Mouse (Mus musculus): ENCODE measurements around the gene Trpm7. TPM values are rescaled to one million over a fixed set of nuclear protein-coding genes. Genes with fewer than 3 reads are reported as not detected.
A peak's percentile ranks its signal among the peaks of the same experiment; 100 is the strongest.

The Trpm7 gene
- total RNA-seq (2012; rRNA removed): 22.3 and 27.4 TPM in 2 replicates
- polyA plus RNA-seq (2012; ENCODE audit: insufficient read depth in 1 of 2, insufficient read length in 2 of 2, low read depth in 1 of 2, low replicate concordance in 2 of 2, missing spikeins in 1 of 2): 10 to 100 TPM in 1 of 2 experiments, not detected in 1; 23.1 TPM

GRCm38 (mm10) chr2:126875871-126876796, at the start of gene Trpm7:
TSS of gene Trpm7 (minus strand) at chr2:126876230.
- peak within 1 kb of the TSS; percentile 80 to 92 for H3K4me3 ChIP-seq (ENCODE audit: control insufficient read depth in 1 of 2, insufficient read depth in 1 of 2, low read depth in 2 of 2, low read length in 2 of 2)
- H3K36me3 ChIP-seq (ENCODE audit: control insufficient read depth in 1 of 2, insufficient read depth in 2 of 2, low read length in 2 of 2): peaks cover 0 to 14% of the 10 kb centered on the region in 2 experiments; a peak in 2 of 4 replicates
- peak within 1 kb of the TSS; percentile 95 for H3K9ac ChIP-seq (ENCODE audit: control insufficient read depth, low read depth, low read length, poor library complexity, severe bottlenecking)
- peak; percentile 97 for DNase-seq (ENCODE audit: low read depth, low spot score)
- no peaks in the 10 kb centered on the region for H3K9me3 ChIP-seq (replicated peaks; ENCODE audit: insufficient read depth, low read length)
- H3K27me3 ChIP-seq (ENCODE audit: control insufficient read depth in 1 of 2, insufficient read depth in 2 of 2, low read length in 2 of 2): no peaks in the 10 kb centered on the region
- peak within 1 kb of the TSS; percentile 97 for H3K27ac ChIP-seq (ENCODE audit: control insufficient read depth, low read depth, low read length)
- peaks cover 33% of the 10 kb centered on the region for H3K79me2 ChIP-seq (ENCODE audit: control insufficient read depth, insufficient read depth, low read length, poor library complexity)
- peaks cover 0 to 2% of the 10 kb centered on the region in 2 experiments; a peak in 1 of 4 replicates for H3K4me1 ChIP-seq (ENCODE audit: control insufficient read depth in 1 of 2, insufficient read depth in 2 of 2, low read length in 2 of 2)
- TF ChIP-seq ZMIZ1 (IDR thresholded peaks at IDR 0.05; ENCODE audit: low read depth, low read length): peak; percentile 94
- TF ChIP-seq NRF1 (IDR thresholded peaks at IDR 0.05; ENCODE audit: insufficient read depth, low read depth, low read length, poor library complexity, severe bottlenecking): no peak
- no peak for TF ChIP-seq MYB (IDR thresholded peaks at IDR 0.05; ENCODE audit: low read depth, low read length)
- peak; percentile 92; the same call in 1 of the 2 replicates for TF ChIP-seq BHLHE40 (IDR thresholded peaks at IDR 0.05; ENCODE audit: borderline replicate concordance, low read depth, low read length)
- no peak for TF ChIP-seq GATA1 (IDR thresholded peaks at IDR 0.05; ENCODE audit: low read depth, low read length)
- TF ChIP-seq MAX (IDR thresholded peaks at IDR 0.05; ENCODE audit: low read length): peak; percentile 98
- TF ChIP-seq GABPA (IDR thresholded peaks at IDR 0.05; ENCODE audit: low read depth, low read length): no peak
- TF ChIP-seq ETS1 (IDR thresholded peaks at IDR 0.05; ENCODE audit: low read depth, low read length): no peak; the same call in 1 of the 2 replicates
- TF ChIP-seq MEF2A (IDR thresholded peaks at IDR 0.05; ENCODE audit: extremely low read depth, insufficient replicate concordance, low read depth, low read length, poor library complexity, severe bottlenecking): 0 out of 2 replicates have a peak, but pooled peaks have one; percentile 15
- no peak for TF ChIP-seq CTCF (IDR thresholded peaks at IDR 0.05 in 2 of 3, conservative IDR thresholded peaks at IDR 0.05 in 1 of 3; ENCODE audit: control insufficient read depth in 1 of 3, insufficient read depth in 1 of 3, low read depth in 2 of 3, low read length in 3 of 3, poor library complexity in 1 of 3, severe bottlenecking in 1 of 3)
- peak; percentile 60; the same call in 1 of the 2 replicates for TF ChIP-seq SIN3A (IDR thresholded peaks at IDR 0.05; ENCODE audit: low read length)
- TF ChIP-seq USF2 (IDR thresholded peaks at IDR 0.05; ENCODE audit: borderline replicate concordance in 1 of 2, insufficient read depth in 1 of 2, low read depth in 1 of 2, low read length in 2 of 2): peak; percentile 65 to 96
- peak; percentile 89; the same call in 1 of the 2 replicates for TF ChIP-seq UBTF (IDR thresholded peaks at IDR 0.05; ENCODE audit: borderline replicate concordance, insufficient read depth, low read depth, low read length)
- TF ChIP-seq ZKSCAN1 (IDR thresholded peaks at IDR 0.05; ENCODE audit: low read depth, low read length): no peak
- TF ChIP-seq ZC3H11A (IDR thresholded peaks at IDR 0.05; ENCODE audit: low read depth, low read length): no peak
- peak; percentile 69; the same call in 1 of the 2 replicates for TF ChIP-seq POLR2AphosphoS2 (IDR thresholded peaks at IDR 0.05; ENCODE audit: low read length)
- no peak; the same call in 1 of the 2 replicates for TF ChIP-seq RCOR1 (IDR thresholded peaks at IDR 0.05; ENCODE audit: low read depth, low read length)
- peak; percentile 87 for TF ChIP-seq ZNF384 (IDR thresholded peaks at IDR 0.05; ENCODE audit: low read depth, low read length)
- TF ChIP-seq CHD1 (IDR thresholded peaks at IDR 0.05; ENCODE audit: low read depth, low read length): peak; percentile 63; the same call in 1 of the 2 replicates
- TF ChIP-seq TCF12 (IDR thresholded peaks at IDR 0.05; ENCODE audit: low read depth, low read length): no peak; the same call in 1 of the 2 replicates
- TF ChIP-seq TAL1 (IDR thresholded peaks at IDR 0.05; ENCODE audit: low read length): no peak
- TF ChIP-seq MXI1 (IDR thresholded peaks at IDR 0.05; ENCODE audit: low read depth, low read length): peak; percentile 94
- TF ChIP-seq ELF1 (IDR thresholded peaks at IDR 0.05; ENCODE audit: low read depth, low read length): 0 out of 2 replicates have a peak, but pooled peaks have one; percentile 14
- TF ChIP-seq MYC (IDR thresholded peaks at IDR 0.05; ENCODE audit: low read depth, low read length): 0 out of 2 replicates have a peak, but pooled peaks have one; percentile 16
- TF ChIP-seq MAZ (IDR thresholded peaks at IDR 0.05; ENCODE audit: low read depth, low read length): no peak
- peak; percentile 91 for TF ChIP-seq NELFE (IDR thresholded peaks at IDR 0.05; ENCODE audit: low read depth, low read length)
- TF ChIP-seq HCFC1 (IDR thresholded peaks at IDR 0.05; ENCODE audit: low read depth, low read length): peak; percentile 81
- TF ChIP-seq KAT2A (conservative IDR thresholded peaks at IDR 0.05; ENCODE audit: low read depth, low read length): no peak
- no peak for TF ChIP-seq RAD21 (IDR thresholded peaks at IDR 0.05; ENCODE audit: low read depth, low read length)
- TF ChIP-seq EP300 (IDR thresholded peaks at IDR 0.05; ENCODE audit: low read depth in 1 of 2, low read length in 2 of 2): no peak
- no peak for TF ChIP-seq JUND (IDR thresholded peaks at IDR 0.05; ENCODE audit: low read depth, low read length)
- TF ChIP-seq POLR2AphosphoS5 (IDR thresholded peaks at IDR 0.05; ENCODE audit: borderline replicate concordance, low read depth, low read length): no peak
- TF ChIP-seq MAFK (IDR thresholded peaks at IDR 0.05; ENCODE audit: borderline replicate concordance, low read depth, low read length): no peak

Measured in MEL (cell line).